Mouse (Mus musculus) kidney, adult 18-20 months (tissue): ENCODE data around the gene Nfyb.
A peak's percentile ranks its signal among the peaks of the same experiment; 100 is the strongest.

Experiments used
- DNase-seq: peaks from one replicate; pipeline ENCODE4 v3.0.0; 2021

The Nfyb gene

GRCm38 (mm10) chr10:82741876-82742275, 22.1 kb downstream of the Nfyb start:
- DNase-seq: no peak

GRCm38 (mm10) chr10:82741354-82741753, 22.6 kb downstream of the Nfyb start:
- no peak for DNase-seq

DNA sequence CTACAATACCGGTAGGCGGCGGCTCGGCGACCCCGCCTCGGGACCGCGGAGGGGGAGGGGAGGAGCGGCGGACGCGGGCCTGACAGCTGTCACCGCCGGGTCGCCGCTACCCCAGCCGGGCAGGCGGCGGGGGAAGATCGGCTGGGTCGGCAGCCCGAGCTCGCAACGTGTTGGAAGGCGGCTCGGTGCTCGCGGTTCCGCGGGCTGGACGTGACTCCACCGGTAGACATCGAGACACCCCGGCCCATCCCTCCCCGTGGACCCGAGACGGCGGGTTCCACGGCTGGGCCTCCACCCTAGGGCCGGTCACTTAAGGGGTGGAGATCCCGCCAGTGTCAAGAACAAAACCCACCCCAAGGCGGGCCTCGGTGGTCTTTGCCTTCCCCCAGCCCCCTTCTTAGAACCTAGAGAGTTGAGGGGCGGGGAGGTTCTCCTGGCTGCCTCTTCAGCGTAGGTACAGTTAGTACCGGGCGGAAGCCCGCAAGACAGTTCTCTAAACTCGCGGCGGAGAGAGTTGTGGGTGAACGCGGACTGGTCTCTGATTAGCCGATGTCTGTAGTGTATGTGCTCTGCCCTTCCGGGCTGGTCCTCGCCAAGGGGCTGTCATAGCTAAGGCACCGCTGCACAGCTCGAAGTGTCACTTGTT, 64.5 kb downstream of the Nfyb start:
- DNase-seq: no peak

DNA sequence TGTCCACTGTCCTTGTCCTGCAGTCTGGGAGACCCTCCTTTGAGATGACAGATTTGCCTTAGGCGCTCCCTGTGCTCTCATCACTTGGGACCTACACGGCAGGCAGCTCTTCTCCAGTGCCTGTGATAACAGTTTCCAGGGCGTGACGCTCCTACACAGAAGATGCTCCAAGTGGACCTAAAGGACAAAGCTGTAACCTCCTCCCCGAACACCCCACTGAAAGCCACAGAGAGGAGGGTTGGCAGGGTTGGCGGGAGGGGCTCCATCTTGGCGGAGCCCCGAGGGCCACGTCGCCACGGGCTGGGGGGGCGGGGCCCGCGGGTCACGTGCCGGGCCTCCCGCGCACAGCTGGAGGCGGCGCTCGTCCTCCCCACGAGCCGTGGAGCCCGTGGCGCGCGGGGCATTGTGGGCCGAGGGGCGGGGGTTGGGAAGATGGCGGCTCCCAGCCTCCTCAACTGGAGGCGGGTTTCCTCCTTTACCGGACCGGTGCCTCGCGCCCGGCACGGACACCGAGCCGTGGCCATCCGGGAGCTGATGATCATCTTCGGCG, 65.2 kb downstream of the Nfyb start:
- DNase-seq: peak; percentile 92
